Mouse (Mus musculus) heart, adult 2 months (tissue): ENCODE results near the gene Rab3d. TPM values are rescaled to one million over a fixed set of nuclear protein-coding genes. Genes with fewer than 3 reads are reported as not detected.

ENCODE experiments used
- DNase-seq, 2 experiments: peaks; one replicate each; pipeline ENCODE4 v3.0.0; 2021
- H3K27ac ChIP-seq: fragments of 200-600 bp; 2 replicates; pipeline ENCODE4 v1.8.1; 2022
- H3K27me3 ChIP-seq: fragments of 200-500 bp; 2 replicates; pipeline ENCODE4 v1.6.1; 2012; ENCODE audit warnings: mild to moderate bottlenecking, low read length, inconsistent platforms, mixed read lengths; ENCODE audit not compliant: control insufficient read depth, insufficient read depth
- H3K36me3 ChIP-seq: fragments of 200-500 bp; 2 replicates; pipeline ENCODE4 v1.6.1; 2012; ENCODE audit warnings: low read length, inconsistent platforms; ENCODE audit not compliant: control insufficient read depth, insufficient read depth
- H3K4me1 ChIP-seq: fragments of 200-500 bp; 2 replicates; pipeline ENCODE4 v1.6.1; 2011; ENCODE audit warnings: low read length; ENCODE audit not compliant: control insufficient read depth, insufficient read depth
- H3K4me3 ChIP-seq: fragments of 200-600 bp; 2 replicates; pipeline ENCODE4 v1.8.1; 2022
- H3K79me2 ChIP-seq: fragments of 200-500 bp; replicated peaks from 2 replicates; pipeline ENCODE4 v1.6.1; 2012; ENCODE audit warnings: mild to moderate bottlenecking, inconsistent platforms, low read length, moderate library complexity, mixed read lengths; ENCODE audit not compliant: control insufficient read depth, insufficient read depth
- H3K9ac ChIP-seq: fragments of 200-500 bp; 2 replicates; pipeline ENCODE4 v1.6.1; 2012; ENCODE audit warnings: low read depth, mild to moderate bottlenecking, control low read depth, inconsistent platforms, low read length, mixed read lengths
- CTCF ChIP-seq: fragments of 200-600 bp; IDR thresholded peaks from 2 replicates; pipeline ENCODE4 v1.8.1; 2022; ENCODE audit warnings: antibody characterized with exemption, mild to moderate bottlenecking, moderate library complexity
- EP300 ChIP-seq: fragments of 200-500 bp; IDR thresholded peaks from 2 replicates; pipeline ENCODE4 v1.6.1; 2011; ENCODE audit warnings: low read depth, low read length, control low read depth; ENCODE audit not compliant: insufficient read depth
- POLR2A ChIP-seq: fragments of 200-500 bp; IDR thresholded peaks from 2 replicates; pipeline ENCODE4 v1.6.1; 2011; ENCODE audit warnings: mild to moderate bottlenecking, low read depth, low read length, control low read depth; ENCODE audit not compliant: insufficient read depth
- WGBS: fragments of 180-500 bp; shearing (Covaris S2); methylation state at CpG from one replicate; pipeline ENCODE4 v1.1.7; 2018; 5-methylcytosine and 5-hydroxymethylcytosine counted together
- intact Hi-C: fragments of 180-260 bp; cut with DNase I; formaldehyde crosslinking; loops from one replicate; pipeline ENCODE4 v1.15.1; 2025
- polyA plus RNA-seq: library from polyadenylated mRNA; depleted of rRNA; stranded (reverse); fragments of >200 nt; gene quantifications from 2 replicates; pipeline ENCODE4 v1.2.3, GENCODE M21; 2012
- total RNA-seq, 2 experiments: library from RNA; stranded (reverse); gene quantifications; 2 replicates each; pipeline ENCODE4 v1.2.3; 2021

Rab3d gene
- total and polyA plus RNA-seq, 3 experiments: 12.4 to 22.8 (median 13.5) TPM

DNA sequence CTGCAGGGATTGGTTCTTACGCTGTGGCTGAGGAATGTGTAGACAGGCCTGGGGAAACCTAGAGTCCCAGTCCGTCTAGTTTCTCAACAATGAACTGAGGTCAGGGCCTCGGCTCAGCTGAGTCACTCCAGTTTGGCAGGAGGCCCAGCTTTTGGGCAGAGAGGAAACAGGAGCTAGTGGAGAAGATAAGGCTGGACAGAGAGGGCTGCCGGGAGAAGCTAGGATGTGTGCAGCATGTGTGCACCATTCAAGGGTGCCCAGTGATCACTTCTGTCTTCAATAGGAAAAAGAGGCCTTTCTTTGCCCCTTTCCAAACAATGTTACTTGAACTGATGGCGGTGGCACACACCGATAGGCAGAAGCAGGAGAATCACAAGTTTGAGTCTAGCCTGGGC is 6.1 kb upstream of the Rab3d start:
- Histone ChIP-seq H3K4me3 (no peak overlapping the region), H3K9ac (no peak overlapping the region), H3K79me2 (no peaks in the 10 kb centered on the region), H3K27ac (peak overlapping the region; percentile 78), H3K27me3 (no peaks in the 10 kb centered on the region), H3K4me1 (peaks cover 21% of the 10 kb centered on the region), H3K36me3 (peaks cover 8% of the 10 kb centered on the region)
- WGBS: 12% methylated on average over 6 of the region's 6 CpGs
- peak; percentile 90 to 94 for DNase-seq
- intact Hi-C loops: loop anchor here (2.0 kb wide), 1 partner anchor 31 kb away; the partner anchor contains the start of gene Swsap1
- TF ChIP-seq POLR2A (no peak), EP300 (peak; percentile 92), CTCF (no peak)

GRCm38 (mm10) chr9:21923490-21924098 is 5.6 kb upstream of the Rab3d start:
- no peaks in the 10 kb centered on the region for H3K79me2 ChIP-seq
- peaks cover 21% of the 10 kb centered on the region for H3K4me1 ChIP-seq
- H3K36me3 ChIP-seq: peaks cover 8% of the 10 kb centered on the region
- 7% methylated on average over 3 of the region's 3 CpGs for WGBS
- H3K4me3 ChIP-seq: no peak overlapping the region
- intact Hi-C loops: loop anchor here (2.0 kb wide), 1 partner anchor 31 kb away; the partner anchor contains the start of gene Swsap1
- H3K9ac ChIP-seq: no peak overlapping the region
- no peak for DNase-seq
- TF ChIP-seq POLR2A: no peak
- no peak for TF ChIP-seq EP300
- TF ChIP-seq CTCF: no peak
- H3K27me3 ChIP-seq: no peaks in the 10 kb centered on the region
- H3K27ac ChIP-seq: peak overlapping the region; percentile 78

DNA sequence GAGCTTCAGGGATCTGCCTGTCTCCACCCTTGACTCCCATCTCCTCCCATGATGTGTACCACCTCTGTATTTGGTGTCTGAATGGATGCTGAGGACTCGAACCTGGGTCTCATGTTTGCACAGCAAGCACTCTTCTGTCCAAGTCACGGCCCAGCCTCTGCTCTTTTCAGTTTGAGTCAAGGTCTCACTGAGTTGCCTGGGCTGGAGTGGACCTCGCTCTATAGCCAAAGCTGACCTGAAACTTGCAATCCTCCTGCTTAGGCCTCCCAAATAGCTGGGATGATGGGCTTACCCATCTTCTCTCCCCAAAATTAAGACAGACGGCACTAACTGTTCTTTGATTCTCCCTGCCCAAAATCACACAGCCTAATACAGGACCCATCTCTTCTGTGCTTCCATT is 5.0 kb upstream of the Rab3d start:
- H3K27ac ChIP-seq: peak overlapping the region; percentile 78
- intact Hi-C loops: no loop called here
- no peaks in the 10 kb centered on the region for H3K27me3 ChIP-seq
- H3K79me2 ChIP-seq: no peaks in the 10 kb centered on the region
- no peak for DNase-seq
- 89% methylated on average over 4 of the region's 4 CpGs for WGBS
- peaks cover 8% of the 10 kb centered on the region for H3K36me3 ChIP-seq
- peaks cover 21% of the 10 kb centered on the region for H3K4me1 ChIP-seq
- TF ChIP-seq EP300: no peak
- TF ChIP-seq POLR2A: no peak
- no peak for TF ChIP-seq CTCF
- H3K9ac ChIP-seq: no peak overlapping the region
- H3K4me3 ChIP-seq: no peak overlapping the region

GRCm38 (mm10) chr9:21918692-21919384 is 846 bp upstream of the Rab3d start:
- no peak for DNase-seq
- H3K79me2 ChIP-seq: no peaks in the 10 kb centered on the region
- WGBS: 21% methylated on average over 5 of the region's 5 CpGs
- no peak overlapping the region for H3K9ac ChIP-seq
- H3K27me3 ChIP-seq: no peaks in the 10 kb centered on the region
- peaks cover 7% of the 10 kb centered on the region for H3K4me1 ChIP-seq
- no peak for TF ChIP-seq EP300
- H3K4me3 ChIP-seq: peak overlapping the region; percentile 70
- peak overlapping the region; percentile 60; the same call in 1 of the 2 replicates for H3K27ac ChIP-seq
- H3K36me3 ChIP-seq: peaks cover 3% of the 10 kb centered on the region; the same call in 1 of the 2 replicates
- intact Hi-C loops: no loop called here

DNA sequence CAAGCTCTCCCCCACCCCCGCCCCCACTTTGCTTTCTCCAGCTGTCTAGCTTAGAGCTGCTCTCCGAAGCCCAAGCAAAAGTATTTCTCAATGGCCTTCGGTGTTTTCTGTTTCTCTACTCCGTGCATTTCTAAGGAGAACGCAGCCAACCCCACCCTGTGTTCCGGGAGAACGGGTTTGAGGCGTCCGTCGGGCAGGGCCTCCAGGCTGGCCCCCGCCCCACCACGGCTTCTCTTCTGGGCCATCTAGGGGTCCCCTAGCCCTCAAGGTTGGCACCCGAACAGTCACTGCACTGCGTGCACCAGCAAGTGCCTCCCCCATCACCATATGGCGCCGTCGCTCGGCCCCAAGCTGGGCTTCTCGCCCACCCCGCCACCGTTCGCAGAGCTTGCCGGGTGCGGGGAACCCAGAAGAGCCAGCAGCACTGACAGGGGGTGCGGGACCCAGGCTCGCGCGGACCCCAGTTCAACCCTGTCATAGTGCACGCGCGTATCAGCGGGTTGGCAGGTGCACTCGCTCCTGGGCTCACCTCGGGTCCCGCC is 428 bp downstream of the Rab3d start:
- TF ChIP-seq POLR2A: no peak
- TF ChIP-seq EP300: no peak
- TF ChIP-seq CTCF: no peak
- 3% methylated on average over 35 of the region's 35 CpGs for WGBS
- peak in 1 of 2 experiments; percentile 66 for DNase-seq
- H3K9ac ChIP-seq: peak overlapping the region; percentile 83
- H3K4me1 ChIP-seq: no peaks in the 10 kb centered on the region
- H3K79me2 ChIP-seq: no peaks in the 10 kb centered on the region
- H3K36me3 ChIP-seq: no peaks in the 10 kb centered on the region
- peak overlapping the region; percentile 83 for H3K27ac ChIP-seq
- H3K27me3 ChIP-seq: no peaks in the 10 kb centered on the region
- intact Hi-C loops: no loop called here
- peak overlapping the region; percentile 70 for H3K4me3 ChIP-seq

DNA sequence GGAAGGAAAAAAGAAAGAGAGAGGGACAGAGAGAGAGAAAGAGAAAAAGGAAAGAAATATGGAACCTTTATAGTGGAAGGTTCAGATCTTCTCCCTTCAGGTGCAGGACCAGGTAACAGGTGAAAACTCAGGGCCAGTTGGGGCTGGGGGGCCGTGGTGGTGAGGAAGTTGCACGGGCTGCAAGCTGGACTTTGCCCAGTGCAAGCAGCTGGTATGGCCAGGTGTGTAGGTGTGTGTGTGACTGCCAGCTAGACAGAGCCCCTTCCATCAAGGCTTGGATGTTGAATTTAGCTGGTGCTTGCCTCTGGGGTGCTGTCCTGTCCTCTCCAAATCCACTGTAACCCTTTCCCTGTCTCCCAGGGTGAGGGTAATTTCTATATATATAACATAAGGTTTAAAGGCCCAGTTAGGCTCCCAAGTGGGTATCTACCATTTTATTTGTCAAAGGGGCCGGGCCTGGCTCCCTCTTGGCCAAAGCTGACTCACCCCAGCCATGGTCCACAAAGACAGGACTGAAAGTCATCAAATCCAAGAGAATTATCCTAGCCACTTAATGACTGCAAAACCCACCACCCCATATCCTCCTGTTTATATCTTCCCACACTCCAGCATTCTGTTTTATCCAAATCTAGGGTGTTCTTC is 1.0 kb downstream of the Rab3d start:
- Histone ChIP-seq H3K27me3 (no peaks in the 10 kb centered on the region), H3K4me3 (peak overlapping the region; percentile 70), H3K27ac (no peak overlapping the region; the same call in 1 of the 2 replicates), H3K9ac (no peak overlapping the region), H3K79me2 (no peaks in the 10 kb centered on the region), H3K36me3 (no peaks in the 10 kb centered on the region), H3K4me1 (no peaks in the 10 kb centered on the region)
- 82% methylated on average over 3 of the region's 3 CpGs for WGBS
- TF ChIP-seq CTCF: no peak
- TF ChIP-seq POLR2A: no peak
- TF ChIP-seq EP300: no peak
- no peak for DNase-seq
- intact Hi-C loops: no loop called here
